Mouse (Mus musculus): ENCODE measurements around the gene Col2a1.

The Col2a1 gene

GRCm38 (mm10) chr15:98003822-98004739 is at the start of gene Col2a1:
Gene Col2a1 (minus strand): TSS chr15:98004695.
- in situ Hi-C loops (cut with MboI), result no loop called here

GRCm38 (mm10) chr15:98051685-98052084 is 47.2 kb upstream of the Col2a1 start:
- in situ Hi-C loops (cut with MboI), result no loop called here

DNA sequence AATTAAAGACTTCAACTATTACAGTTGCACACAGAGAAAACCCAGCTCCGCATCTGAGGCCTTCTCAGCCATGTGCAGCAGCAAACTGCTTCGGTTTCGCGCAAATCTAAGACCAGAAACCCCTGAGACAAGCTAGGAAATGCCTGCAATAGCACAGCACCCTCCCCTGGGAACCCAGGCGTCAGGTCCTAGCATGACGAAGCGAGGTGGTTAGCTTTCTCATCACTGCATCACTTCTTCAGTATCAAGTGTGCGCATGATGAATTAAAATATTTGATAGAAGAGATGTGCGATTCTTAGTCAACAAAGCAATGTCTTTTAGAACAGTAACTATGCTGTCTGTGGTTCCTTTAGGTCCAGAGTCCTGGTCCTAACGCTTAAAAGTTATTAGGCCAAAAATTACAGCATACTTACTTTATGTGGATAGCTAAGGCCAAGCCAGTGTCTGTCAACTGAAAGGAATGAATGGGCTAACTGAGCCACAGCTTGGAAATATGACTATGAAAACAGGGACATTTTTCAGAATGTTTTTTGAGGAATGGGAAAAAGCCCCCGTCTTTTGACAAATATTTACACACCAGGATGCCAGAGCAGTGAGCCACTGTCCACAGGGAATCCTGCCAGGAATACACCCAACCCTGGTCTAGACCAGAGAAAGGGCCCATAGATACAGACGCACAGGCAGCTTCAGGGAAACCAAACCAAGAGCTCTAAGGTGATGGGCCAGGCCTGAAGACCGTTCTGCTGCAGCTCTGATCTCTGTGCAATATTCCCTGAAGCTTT is 44.6 kb upstream of the Col2a1 start:
- in situ Hi-C loops (cut with MboI), result no loop called here

GRCm38 (mm10) chr15:98044387-98044786 is 39.9 kb upstream of the Col2a1 start:
- in situ Hi-C loops (cut with MboI), result no loop called here

- in situ Hi-C loops (cut with MboI), result no loop called here
Observed at GRCm38 (mm10) chr15:98043967-98044366, 39.5 kb upstream of the Col2a1 start.

DNA sequence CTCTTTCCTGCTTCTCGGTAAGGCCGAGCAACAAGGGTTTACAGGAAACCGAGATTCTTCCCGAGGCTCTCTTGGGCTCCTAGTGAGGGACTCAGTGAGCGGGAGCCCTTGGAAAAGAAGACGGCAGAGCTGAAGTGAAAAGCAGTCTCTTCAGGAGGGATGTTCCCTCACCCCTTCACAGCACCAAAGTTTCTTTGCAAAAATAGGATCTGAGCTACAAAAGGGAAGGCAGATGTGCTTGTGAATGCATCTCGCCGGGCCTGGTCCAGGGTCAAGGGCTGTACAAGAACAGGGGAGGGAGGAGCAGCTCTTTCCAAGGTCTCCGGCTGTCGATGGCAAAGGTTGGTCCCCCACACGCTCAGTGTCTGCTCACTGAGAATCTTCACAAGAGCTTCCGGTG is 38.0 kb upstream of the Col2a1 start:
- in situ Hi-C loops (cut with MboI), result no loop called here

DNA sequence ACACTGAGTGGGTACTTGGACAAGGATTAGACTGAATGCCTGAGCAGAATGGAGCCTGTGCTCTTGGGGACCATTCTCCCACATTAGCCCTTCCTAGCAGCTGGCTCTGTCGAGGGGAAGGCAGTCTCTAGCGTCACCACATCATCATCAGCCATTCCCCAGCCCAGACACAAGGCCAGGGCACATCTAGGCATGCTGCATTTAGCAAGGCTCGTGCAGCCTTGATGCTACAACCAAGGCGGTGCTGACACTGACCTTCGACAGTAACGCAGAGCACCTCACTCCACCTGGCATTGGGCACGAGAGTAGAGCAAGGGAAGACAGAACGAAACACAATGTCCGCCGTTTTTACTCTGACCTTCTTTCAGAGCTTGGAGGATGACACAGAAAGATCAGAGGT is 35.2 kb upstream of the Col2a1 start:
- in situ Hi-C loops (cut with MboI), result no loop called here

GRCm38 (mm10) chr15:98036578-98036977 is 32.1 kb upstream of the Col2a1 start:
- in situ Hi-C loops (cut with MboI), result no loop called here

GRCm38 (mm10) chr15:98035076-98035755 is 30.7 kb upstream of the Col2a1 start:
- in situ Hi-C loops (cut with MboI), result no loop called here

GRCm38 (mm10) chr15:98033233-98033748 is 28.8 kb upstream of the Col2a1 start:
- in situ Hi-C loops (cut with MboI), result no loop called here

DNA sequence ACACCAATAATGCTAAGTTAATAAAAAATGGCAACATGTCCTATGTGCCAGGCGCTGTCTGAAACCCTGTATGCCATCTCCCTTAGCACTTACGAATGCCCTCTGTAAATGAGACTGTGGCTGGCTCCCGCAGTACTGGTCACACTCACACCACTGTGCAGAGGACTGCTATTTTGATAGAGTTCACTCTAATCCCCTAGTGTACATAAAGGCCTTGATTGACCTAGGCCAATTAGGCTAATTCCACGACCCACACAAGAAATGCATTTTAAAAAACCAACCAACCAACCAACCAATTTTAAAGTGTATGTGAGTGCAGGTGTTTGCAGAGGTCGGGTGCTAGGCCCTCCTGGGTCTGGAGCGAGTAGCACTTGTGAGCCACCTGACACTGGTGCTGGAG is 25.3 kb upstream of the Col2a1 start:
- in situ Hi-C loops (cut with MboI), result no loop called here

- in situ Hi-C loops (cut with MboI), result no loop called here
Observed at GRCm38 (mm10) chr15:98026967-98027904, 22.7 kb upstream of the Col2a1 start.

GRCm38 (mm10) chr15:98025611-98026010 is 21.1 kb upstream of the Col2a1 start:
- in situ Hi-C loops (cut with MboI), result no loop called here

GRCm38 (mm10) chr15:98023137-98023536 is 18.6 kb upstream of the Col2a1 start:
- in situ Hi-C loops (cut with MboI), result no loop called here

GRCm38 (mm10) chr15:98021886-98022285 is 17.4 kb upstream of the Col2a1 start:
- in situ Hi-C loops (cut with MboI), result no loop called here

DNA sequence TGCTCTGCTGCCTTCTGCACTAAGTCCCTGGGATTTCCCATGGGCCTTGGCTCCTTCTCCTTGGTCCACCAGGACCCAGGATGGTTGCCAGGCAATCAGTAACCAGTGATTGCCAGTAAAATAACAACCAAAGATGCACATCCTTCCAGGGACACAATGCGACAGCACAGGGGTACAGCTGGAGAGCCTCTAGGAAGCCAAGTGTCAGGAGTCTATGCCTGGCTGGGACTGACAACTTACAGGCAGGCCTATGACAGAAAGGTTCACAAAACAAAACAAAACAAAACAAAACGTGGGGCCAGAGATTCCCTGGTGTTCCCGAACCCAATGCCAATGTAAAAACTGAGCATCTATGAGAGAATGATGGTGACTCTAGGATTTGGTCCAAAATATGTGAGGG is 14.6 kb upstream of the Col2a1 start:
- in situ Hi-C loops (cut with MboI), result no loop called here

GRCm38 (mm10) chr15:98017925-98018324 is 13.4 kb upstream of the Col2a1 start:
- in situ Hi-C loops (cut with MboI), result no loop called here

DNA sequence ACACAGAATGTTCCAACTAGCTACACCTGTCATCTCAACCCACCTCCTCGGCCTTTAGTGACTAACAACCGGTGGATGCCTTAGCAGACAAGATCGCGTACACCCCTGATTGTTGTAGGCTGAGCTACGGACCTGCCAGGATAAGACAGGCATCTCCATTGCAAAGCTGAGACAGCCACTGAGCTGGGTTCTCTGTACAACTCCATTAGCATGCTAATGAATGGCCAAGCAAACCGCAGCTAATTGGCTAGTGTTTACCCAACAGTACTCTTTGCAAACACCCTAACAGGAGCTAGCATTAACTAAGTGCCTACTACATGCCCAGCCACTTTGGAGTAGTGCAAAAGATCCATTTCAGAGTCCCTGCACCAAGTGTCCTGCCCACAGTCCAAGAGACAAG is 8.3 kb upstream of the Col2a1 start:
- in situ Hi-C loops (cut with MboI), result no loop called here

- in situ Hi-C loops (cut with MboI), result no loop called here
Observed at GRCm38 (mm10) chr15:98005181-98005580, 686 bp upstream of the Col2a1 start.

DNA sequence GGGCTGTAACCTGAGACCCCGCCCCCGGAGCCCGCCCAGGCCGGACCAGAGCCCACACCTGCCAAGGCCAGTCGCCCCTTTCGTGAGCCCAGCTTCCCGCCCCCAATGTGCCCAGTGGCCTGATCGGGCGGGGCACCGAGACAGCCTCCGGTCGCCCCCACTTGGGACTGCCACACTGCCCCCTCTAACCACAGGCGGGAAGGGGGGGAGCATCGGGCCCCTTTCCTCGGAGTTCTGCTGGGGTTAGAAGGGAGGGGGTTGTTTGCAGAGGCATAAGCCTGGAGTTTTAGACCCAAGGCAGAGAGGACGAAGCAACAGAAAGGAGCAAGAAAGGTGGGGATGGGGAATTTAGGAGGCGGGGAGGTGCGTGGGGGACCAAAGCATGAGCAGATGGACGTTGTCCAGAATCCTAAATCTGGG is 255 bp upstream of the Col2a1 start:
- in situ Hi-C loops (cut with MboI), result no loop called here

Measured in mature B cell (primary cell).